Mouse (Mus musculus) cerebellum, adult 9-11 months (tissue): Measurements from ENCODE around the gene Gm44965.
"Not testable (repeated sequence)": the region's sequence is repeated elsewhere in the genome, so short reads cannot be mapped to it uniquely, and the experiment has no call there.

Source experiments
- DNase-seq: peaks from one replicate; pipeline ENCODE4 v3.0.0; 2022

The Gm44965 gene

GRCm38 (mm10) chr6:48581257-48581656, 12.5 kb upstream of the Gm44965 start:
- DNase-seq: no peak

- no peak for DNase-seq
These were observed 11.7 kb upstream of the Gm44965 start for GRCm38 (mm10) chr6:48582037-48582436.

- DNase-seq: no peak
These were observed 4.5 kb upstream of the Gm44965 start, which contains the start of gene Gm45021 for GRCm38 (mm10) chr6:48589194-48589750. Gene Gm45021, plus strand, starts transcription at chr6:48589610.

- DNase-seq: no peak
These were observed 2.4 kb upstream of the Gm44965 start for GRCm38 (mm10) chr6:48591221-48591845.

- DNase-seq: no peak
These were observed 1.9 kb upstream of the Gm44965 start for GRCm38 (mm10) chr6:48591871-48592270.

GRCm38 (mm10) chr6:48594043-48594738, 450 bp downstream of the Gm44965 start:
- DNase-seq: peak; percentile 85

GRCm38 (mm10) chr6:48595278-48595677, 1.5 kb downstream of the Gm44965 start:
- peak; percentile 70 for DNase-seq

- peak; percentile 53 for DNase-seq
These were observed 2.9 kb downstream of the Gm44965 start for GRCm38 (mm10) chr6:48596545-48597232.

GRCm38 (mm10) chr6:48597233-48597625, 3.5 kb downstream of the Gm44965 start:
- no peak for DNase-seq

GRCm38 (mm10) chr6:48600594-48600993, 6.9 kb downstream of the Gm44965 start:
- DNase-seq: no peak

GRCm38 (mm10) chr6:48601271-48602079, 7.7 kb downstream of the Gm44965 start, which contains the start of gene Zfp775:
Gene Zfp775, plus strand, starts transcription at chr6:48602063.
- DNase-seq: peak; percentile 98

GRCm38 (mm10) chr6:48602080-48602741, 8.5 kb downstream of the Gm44965 start:
- no peak for DNase-seq

GRCm38 (mm10) chr6:48608124-48608523, 14.4 kb downstream of the Gm44965 start:
- DNase-seq: no peak

- DNase-seq: peak; percentile 59
These were observed 15.8 kb downstream of the Gm44965 start for GRCm38 (mm10) chr6:48609512-48609911.

GRCm38 (mm10) chr6:48610657-48611056, 16.9 kb downstream of the Gm44965 start:
- no peak for DNase-seq

- no peak for DNase-seq
These were observed 19.7 kb downstream of the Gm44965 start for GRCm38 (mm10) chr6:48613464-48613863.

- DNase-seq: no peak
These were observed 21.0 kb downstream of the Gm44965 start for GRCm38 (mm10) chr6:48614756-48615155.

- DNase-seq: no peak
These were observed 26.3 kb downstream of the Gm44965 start for GRCm38 (mm10) chr6:48620031-48620430.

- DNase-seq: not testable (repeated sequence)
These were observed 28.6 kb downstream of the Gm44965 start for GRCm38 (mm10) chr6:48622186-48622843.

GRCm38 (mm10) chr6:48623460-48623859, 29.7 kb downstream of the Gm44965 start:
- no peak for DNase-seq

GRCm38 (mm10) chr6:48626464-48626863, 32.7 kb downstream of the Gm44965 start, which contains the start of gene AI854703:
Gene AI854703, plus strand, starts transcription at chr6:48626764.
- no peak for DNase-seq
